Mouse (Mus musculus) activated CD4-positive, CD25-positive, alpha-beta regulatory T cell (primary cell): ENCODE measurements around the gene Kcmf1. TPM values are rescaled to one million over a fixed set of nuclear protein-coding genes. Genes with fewer than 3 reads are reported as not detected.

ENCODE experiments used
- polyA plus RNA-seq, 2 experiments: library from polyadenylated mRNA; unstranded; fragments of 100-300 nt; shearing (Covaris generic); gene quantifications; one replicate each; pipeline ENCODE4 v1.2.1; 2017

Gene Kcmf1
- 10 to 100 TPM; 66.7 to 78.3 TPM for polyA plus RNA-seq

DNA sequence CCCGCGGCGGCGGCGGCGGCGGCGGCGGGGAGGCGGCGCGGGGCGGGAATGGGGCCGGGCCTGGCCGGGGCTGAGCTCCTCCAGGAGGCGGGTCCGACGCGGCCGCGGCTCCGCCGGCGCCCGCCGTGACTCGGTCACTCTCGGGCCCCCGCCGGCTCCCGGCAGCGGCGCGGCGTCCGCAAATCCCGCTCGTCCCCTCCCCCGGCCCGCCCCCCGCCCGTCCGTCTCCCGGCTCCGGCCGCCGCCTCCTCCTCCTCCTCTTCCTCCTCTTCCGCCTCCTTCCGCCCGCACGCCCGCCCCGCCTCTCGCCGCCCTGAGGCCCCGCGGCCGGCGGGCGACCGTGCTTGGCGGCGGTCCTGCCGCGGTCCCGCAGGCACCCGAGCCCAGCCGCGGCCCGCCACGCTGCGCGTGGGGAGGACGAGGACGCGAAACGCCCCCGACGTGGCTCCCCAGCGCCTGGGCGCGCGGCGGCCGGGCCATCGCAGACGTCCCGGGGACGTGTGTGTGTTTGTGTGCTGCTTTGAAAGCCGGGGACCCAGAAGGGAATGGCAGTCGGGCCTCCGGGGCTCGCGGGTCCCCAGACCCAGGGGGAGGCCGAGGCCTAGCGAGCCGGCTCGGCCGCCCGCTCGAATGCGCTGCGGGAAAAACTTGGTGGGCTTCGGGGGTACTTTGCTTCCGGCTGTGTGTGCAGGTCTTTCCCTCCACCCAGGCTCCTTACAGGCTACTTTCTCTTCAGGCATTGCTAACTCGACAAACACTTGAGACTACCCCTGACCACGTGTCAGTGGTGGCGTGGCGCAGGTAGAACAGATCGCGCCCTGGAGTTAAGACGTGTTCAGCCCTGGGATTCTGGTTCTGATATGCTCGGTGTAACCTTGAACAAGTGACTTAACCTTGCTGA, at the start of gene Kcmf1:
Gene Kcmf1 (minus strand): TSS at position 199 of the 901 bp plus-strand sequence.

Other genes starting within 250 kb of the Kcmf1 start
- 10 to 100 TPM in 1 of 2 experiments, 1 to 10 TPM in 1; 2.0 to 10.7 TPM for gene Tcf7l1, start 110.7 kb downstream of the Kcmf1 start, polyA plus RNA-seq
- 1,000 to 10,000 TPM; 5,684 to 5,881 TPM for gene Tmsb10, start 58.8 kb upstream of the Kcmf1 start, polyA plus RNA-seq